Mouse (Mus musculus): ENCODE data around the gene Parp8.

GRCm38 (mm10) chr13:116947611-116948298 lies 77.6 kb downstream of the Parp8 start:
- TF ChIP-seq ZNF384 (IDR thresholded peaks at IDR 0.05; ENCODE audit: low read depth, low read length): no peak
- TF ChIP-seq CHD2 (IDR thresholded peaks at IDR 0.05; ENCODE audit: low read depth, low read length): no peak
- no peak for TF ChIP-seq ZC3H11A (IDR thresholded peaks at IDR 0.05; ENCODE audit: borderline replicate concordance, low read depth, low read length)
- no peak for TF ChIP-seq MAFK (IDR thresholded peaks at IDR 0.05; ENCODE audit: insufficient read depth, low read depth, low read length)

Measured in ES-E14 (cell line).